Mouse (Mus musculus): ENCODE results near the gene Ptprs.

The Ptprs gene

DNA sequence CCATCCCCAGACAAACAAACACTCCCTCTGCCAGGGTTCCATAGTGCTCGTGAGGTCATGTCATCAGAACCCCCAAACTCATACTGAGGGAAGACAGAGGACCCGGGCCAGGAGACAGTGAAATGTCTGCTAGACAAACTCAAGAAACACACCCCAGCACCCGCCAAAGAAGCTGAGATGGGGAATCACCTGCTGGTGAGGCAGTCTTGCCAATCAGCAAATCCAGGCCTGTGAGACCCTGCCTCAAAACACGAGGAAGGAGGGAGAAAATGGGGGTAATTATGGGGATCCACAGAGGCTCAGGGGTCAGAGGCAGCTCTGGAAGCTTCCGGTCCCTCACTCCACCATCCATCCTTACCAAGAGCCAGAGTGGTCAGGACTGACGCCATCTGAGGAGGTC lies 9.5 kb downstream of the Ptprs start:
- peak; percentile 42 for DNase-seq

DNA sequence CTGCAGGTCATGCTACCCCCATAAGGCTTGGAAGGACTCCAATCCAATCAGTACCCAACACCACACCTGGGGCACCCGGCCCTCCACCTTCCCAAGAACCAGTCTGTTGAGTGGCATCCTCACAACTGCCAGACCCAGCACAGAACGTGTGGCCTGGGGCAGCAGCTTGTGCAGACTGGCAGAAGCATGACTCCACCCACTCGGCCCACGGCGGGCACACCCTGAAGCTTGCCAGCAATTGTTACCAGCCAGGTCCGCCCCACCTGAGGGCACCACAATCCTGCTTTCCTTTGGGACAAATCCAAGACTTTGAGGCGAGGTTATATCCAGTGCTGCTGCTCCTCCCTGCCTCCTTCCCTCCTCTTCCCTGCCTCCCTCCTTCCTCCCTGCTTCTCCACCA lies 11.5 kb downstream of the Ptprs start:
- peak; percentile 72 for DNase-seq

DNA sequence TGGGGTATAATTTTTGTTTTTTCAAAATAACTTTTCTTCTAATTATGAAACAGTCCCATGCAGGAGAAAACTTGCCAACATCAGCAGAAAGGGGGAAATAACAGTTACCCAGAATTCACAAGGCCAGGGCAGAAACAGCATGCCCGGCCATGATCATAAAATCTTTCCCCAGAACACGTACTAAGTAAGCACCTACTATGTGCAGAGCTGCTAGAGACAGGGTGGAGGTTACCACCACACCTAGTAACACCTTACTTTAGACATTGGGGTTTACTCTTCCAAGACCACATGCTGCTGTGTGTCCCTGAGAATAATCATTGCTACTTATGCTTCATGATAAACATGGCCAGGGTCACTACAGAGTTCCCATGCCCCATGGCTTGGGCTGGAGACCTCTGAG lies 11.9 kb downstream of the Ptprs start:
- no peak for DNase-seq

DNA sequence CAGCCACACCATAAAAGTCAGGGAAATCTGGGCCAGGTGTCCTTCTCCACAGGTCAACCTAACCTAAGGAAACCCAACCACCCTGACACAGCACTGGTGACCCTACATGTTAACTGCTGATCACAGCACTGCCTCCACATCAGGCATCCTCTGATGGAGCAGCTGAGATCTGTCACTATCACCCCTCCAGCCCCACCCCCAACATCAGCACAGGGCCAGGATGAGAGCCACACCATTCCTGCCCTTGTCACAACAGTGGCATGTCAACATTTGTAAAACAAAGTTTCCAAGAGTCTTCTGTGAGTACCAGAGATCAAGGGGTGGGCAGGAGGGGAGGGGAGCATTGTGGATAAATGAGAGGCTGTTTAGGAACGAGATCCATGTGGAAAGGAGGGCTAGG lies 12.8 kb downstream of the Ptprs start:
- DNase-seq = no peak

DNA sequence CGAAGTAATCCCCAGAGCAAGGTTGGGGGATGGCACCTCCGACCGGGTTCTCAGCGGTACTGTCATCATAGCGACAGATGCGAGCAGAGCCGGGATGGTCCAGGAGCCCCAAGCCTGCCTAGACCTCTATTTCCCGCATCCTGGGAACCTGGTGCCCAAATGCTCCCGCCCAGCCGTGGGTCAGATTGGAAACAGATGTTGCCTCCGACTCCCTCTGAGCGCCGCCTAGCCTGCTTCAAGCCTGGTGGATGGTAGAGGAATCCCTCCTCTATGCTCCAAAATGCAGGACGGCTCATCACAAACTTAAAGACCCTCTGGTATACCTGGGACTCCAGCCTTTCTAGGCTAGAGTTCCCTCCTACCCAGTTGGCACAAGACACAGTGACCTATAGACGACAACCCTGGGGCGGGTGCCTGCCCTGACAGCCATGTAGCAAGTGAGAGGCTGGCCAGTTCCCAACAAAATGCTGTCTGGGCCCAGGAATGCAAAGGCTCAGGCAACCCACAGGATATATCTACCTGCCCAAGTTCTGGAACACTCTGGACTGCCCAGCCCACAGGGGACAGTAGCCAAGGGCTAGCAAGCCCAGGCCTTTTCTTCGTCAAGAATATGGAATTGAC lies 13.3 kb downstream of the Ptprs start:
- DNase-seq = peak; percentile 65

DNA sequence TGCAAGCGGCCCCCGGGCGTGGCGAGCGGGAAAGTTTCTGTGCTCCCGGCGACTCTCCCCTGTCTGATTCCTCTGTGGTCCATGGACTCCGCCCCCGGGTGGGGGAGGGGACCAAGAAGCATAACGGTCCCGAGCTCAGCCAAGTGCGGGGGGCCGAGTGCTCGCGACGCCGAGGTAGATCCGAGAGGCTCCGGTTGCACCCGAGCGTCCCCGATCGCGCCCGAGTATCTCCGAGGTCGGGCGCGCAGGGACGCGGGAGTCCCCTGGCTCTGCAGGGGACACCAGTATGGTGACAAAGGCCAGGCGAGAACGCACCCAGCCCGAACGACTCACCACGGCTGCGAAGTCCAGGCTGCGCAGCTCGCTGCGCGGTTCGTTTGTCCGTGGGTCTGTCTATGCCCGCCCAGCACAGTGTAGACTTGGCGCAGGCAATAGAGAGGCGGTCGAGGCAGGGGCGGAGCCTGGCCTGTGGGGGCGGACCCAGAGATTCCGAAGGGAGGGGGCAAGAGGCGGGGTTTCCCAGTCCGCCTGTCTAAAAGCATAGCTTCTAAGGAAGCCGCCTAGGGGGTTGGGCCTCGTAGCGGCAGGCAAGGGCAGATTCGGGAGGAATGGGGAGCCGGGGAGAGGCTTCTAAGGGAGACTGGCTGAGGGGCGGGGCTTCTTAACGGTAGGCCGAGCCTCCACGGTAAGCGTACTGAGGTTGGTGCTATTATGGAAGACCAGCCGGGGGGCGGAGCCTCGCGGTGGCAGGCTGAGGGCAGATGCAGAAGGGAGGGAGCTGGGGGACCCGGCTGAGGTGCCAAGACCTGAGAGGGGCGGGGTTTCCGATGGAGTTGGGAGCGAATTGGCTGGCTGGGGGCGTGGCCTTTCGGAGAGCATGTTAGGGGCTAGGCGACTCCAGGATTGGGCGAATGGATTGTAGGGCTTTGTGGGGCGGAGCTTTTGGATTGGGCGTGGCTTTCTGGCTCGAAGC lies 14.2 kb downstream of the Ptprs start:
- DNase-seq = peak; percentile 96

DNA sequence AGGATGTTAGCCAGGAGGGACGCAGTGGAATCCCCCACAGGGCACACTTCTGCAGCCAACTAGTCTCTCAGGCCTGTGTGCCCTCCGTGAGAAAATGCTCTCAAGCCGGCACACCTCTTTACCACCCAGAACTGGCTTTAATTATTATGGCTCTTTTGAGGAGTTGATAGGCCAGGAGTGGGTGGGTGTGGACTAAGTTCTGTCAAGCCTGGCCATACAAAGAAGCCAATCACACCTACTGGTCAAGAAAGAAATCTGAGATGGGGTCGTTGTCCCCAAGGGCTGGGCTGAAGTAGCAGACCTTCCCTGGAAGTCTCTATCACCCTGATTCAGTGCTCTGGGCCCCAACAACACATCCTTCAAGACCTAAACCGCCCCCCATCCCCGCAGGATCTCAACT lies 15.4 kb downstream of the Ptprs start:
- no peak for DNase-seq

DNA sequence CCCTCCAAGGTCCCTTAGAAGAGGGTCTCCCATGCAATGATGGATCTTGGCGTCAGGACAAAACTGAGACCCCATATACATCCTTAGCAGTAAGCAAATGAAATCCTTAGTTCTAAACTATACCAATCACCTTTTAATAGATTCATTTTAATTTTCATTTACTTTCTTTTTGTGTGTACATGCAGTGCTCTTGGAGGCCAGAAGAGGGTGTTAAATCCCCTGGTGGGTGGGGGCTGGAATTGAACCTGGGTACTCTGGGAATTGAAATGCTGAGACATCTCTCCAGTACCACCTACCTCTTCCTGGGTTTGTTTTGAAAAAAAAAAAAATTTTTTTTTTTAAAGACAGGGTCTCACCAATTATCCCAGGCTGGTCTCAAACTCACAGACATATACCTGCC lies 18.8 kb downstream of the Ptprs start:
- no peak for DNase-seq

DNA sequence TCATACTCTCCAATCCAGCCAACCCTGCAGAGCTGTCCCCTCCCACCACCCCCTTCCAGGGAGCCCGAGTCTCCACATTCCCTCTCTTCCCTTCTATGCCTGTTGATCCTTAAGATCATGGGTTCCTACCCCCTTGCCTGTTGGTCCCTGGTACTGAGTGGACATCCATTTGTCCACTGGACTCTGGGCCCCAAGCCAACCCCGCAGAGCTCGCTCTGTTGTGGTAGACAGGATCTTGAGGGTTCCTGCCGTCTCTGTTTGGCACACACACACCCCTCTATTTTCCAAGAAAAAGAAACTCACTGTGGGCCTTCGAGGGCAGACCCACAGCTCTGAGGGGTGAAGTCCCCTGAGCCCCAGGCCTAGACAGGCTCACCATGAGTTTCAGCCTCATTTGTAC lies 19.9 kb downstream of the Ptprs start:
- DNase-seq = peak; percentile 46

DNA sequence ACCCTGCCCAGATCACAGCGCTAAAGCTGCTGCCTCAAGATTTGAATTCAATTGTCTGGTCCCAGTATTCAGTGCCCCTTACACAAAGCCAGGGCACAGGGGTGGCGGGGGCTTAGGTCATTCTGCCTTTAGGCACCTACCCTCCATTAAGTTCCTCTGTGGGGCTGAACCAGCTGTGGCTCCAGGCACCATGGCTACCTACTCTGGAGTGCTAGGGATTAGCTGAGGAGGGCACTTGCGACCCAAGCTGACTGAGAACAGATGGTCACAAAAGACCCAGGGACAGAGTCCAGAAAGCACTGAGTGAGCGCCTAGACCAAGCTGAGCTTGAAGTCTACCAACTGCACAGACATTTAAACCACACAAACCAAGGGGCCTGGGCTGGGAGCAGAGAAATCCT lies 22.6 kb downstream of the Ptprs start:
- DNase-seq = peak; percentile 76

DNA sequence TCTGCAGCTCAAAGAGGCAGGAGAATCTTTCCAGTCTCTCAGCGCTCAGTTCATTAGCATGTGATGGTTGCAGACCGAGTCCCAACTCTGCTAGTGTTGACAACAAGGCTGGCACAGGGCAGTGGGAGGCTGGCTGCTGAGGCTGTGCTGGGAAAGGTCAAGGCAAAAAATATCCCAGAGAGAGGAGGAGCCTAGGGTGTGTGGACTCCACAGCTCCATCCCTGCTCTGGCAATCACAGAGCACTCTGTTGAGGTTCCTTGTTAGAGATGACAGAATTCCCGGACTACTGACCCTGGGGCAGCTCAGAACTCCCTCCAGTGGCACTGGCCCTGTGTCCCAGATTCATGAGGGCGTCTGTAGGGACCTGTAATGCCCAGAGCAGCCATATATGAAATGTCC lies 23.0 kb downstream of the Ptprs start:
- peak; percentile 70 for DNase-seq

DNA sequence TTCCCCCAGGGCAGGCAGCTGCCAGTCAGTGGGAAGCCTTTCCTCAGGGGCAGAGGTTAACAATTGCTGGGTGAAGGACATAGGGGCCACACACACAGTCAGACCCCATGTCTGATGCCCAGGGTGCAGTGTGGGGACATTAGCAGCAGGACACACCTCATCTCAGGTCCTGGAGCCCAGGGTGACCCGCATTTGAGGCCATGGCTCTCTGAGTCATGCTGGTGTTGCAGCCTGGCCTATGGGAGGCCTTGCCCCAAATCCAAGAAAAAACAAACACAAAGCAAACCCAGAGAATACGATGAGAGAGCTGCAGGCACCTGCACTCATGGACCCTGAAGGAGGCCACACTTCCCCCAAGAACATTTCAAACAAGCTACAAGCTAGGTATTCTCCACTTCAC lies 28.6 kb downstream of the Ptprs start:
- no peak for DNase-seq

DNA sequence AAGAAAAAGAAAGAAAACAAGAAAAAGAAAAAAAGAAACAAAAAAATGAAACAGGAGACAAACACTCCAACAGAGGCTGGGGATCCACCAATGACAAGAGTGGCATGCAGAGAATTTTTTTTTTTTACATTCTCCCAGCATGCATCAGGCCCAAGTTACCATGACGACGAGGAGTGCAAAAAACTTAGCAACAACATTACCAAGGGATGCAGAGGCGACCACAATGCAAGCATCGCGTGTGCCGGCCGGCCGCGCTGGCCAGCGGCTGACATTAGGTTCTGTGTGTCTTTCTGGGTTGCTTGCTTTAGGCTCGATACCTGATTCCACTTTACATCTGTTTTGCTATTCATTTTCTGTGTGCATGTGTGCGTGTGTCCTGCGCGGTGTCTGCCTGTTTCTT lies 30.9 kb downstream of the Ptprs start:
- no peak for DNase-seq

DNA sequence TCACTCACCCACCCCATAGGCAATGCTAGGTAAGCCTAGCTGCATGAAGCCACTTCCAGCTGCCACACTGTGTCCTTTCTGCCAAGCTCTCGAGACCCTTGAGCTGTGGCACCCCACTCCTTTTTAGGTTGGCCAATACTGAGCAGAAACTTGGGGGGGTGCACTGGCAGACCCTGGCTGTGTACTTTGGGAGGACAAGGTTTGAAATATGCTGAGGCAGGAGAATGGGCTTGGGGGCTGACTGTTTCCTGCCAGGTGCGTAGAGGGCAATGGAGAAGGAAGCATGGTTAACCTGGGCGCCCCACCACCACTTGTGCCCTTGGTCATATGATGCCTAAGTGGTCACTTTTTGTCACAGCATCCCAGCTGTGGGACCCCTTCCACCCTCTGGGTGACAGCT lies 31.5 kb downstream of the Ptprs start:
- DNase-seq = no peak

DNA sequence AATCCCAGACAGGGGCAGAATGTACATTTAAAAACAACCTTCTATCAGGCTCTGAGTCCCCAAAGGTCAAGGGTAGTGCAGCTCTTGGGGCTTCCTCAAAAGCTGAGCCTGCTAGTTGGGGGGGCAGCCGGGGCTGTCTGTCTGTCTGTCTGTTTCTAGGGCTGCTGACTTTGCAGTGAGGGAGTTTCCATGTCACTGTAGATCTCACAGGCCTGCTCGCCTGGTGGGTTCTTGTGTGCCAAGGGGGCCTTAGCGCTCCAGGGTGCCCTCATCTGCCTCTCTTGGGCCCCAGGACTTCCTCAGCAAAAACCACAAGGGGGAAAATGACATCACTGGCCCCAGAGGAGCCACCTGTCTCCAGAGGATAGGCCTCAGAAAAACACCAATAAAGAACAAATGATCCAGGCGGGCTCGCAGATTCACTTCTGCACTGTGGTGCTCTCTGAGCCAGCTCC lies 32.9 kb downstream of the Ptprs start:
- DNase-seq = no peak

DNA sequence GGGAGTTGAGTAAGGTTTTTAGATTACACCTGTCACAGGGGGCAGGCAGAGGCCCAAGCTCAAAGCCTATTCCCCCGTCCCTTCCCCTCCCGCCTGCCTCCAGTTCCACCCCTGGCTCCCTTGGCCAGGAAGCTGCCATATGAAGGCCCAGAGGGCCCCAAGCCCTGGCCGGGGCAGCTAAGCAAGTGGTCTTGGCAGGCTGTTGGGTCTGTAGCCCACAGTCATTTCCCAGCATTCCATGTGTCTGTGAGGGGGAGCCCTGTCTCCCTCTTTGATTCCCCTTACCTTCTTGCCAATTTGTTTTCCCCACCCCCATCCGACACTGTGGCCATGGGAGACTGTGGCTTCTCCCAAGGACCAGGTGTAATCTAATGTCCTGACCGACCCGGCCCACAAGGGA lies 34.0 kb downstream of the Ptprs start:
- no peak for DNase-seq

DNA sequence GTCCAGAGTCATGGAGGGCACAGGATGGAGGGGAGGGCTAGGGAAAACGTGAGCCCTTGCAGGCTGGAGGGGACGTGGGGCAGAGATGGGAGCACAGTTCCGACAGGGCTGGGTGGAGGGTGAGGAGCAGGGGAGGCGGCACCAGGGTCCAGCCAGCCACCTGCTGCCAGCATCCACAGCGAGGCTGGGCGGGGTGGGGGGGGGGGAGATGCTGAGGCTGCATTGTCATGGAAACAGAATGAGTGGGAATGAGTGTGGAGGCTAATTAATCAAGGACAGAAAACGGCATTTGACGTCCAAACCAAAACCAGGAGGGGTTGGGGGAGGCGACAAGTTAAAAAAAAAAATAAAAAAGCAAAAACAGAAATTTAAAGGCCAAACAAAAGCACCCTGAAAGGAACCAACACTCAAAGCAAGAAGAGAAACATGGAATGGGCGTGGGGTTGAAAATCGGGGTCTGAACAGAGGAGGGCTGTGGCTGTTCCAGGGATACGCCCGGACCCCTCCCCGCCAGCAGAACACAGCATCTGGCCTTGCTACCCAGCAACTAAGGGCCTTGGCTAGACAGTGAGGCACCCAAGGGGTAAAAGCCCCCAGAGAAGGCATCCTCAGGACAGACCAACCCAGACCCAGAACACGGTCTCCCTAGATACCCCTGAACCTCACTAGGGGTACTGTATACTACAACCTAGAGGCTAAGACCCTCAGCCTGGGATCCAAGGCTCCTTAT lies 36.4 kb downstream of the Ptprs start:
- no peak for DNase-seq

DNA sequence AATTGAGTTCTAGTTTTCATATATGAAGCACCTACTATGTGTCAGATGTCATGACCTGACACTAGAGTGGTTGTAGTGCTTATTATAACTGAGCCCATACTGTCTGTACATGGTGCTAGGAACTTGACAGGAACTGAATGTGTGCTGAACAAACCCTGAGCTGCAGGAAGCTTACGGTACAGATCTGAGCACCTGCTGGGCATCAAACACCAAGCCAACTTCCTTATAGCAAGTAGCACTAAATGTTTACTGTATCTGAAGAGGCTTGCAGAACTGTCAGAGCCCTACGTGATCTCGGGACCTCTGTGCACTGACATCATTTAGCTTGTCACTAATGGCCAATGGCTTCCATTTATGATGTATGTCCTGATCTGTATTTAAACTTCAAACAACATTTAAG lies 44.7 kb downstream of the Ptprs start:
- DNase-seq = no peak

DNA sequence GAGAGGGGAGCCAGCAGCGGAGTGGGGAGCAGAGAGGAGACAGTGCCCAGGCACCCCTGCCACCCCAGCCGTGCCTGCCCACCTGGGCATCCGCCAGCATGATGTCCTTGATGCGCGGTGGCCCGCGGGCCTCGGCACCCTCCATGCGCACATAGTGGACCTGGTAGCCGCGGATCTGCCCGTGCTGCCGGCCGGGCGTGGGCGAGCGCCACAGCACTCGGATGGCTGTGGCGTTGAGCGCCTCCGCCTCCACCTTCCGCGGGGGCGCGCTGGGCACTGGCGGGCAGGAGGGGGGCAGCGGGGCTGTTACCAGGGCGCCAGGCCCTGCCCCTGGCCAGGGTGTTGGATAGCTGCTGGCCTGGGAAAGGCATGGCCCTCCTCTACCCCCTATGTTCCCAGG lies 48.4 kb downstream of the Ptprs start:
- DNase-seq = no peak

DNA sequence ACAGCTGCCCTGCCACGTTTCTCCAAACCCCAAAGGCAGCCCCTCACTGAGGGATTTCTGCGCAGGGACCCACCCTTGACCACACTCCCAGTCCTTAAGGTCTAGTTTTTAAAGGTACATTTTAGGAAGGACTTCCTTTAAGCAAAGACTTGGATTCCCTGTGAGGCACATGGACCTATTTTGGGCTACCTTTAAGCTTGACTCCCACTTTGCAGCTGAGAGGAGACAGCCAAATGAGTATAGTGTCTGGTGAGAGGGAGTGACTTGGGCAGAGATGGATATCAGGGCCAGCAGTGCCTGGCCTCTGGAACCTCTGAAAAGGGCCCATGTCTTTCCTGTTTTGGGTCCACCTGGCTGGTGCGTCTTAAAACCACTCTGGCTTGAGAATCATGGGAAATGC lies 50.3 kb downstream of the Ptprs start:
- DNase-seq = no peak

DNA sequence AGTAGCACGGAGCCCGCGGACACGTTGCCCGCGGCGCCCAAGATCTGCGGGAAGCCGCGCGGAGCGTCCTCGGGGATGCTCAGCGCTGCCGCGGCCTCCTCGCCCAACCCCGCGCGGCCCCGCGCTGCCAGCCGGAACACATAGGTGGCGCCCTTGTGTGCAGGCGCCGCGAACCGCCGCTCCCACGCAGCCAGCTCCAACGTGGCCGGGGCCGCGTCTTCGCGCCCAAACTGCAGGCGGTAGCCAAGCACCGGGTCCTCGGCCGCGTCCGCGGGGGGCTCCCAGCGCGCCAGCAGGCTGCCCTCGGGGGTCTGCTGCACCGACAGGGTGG lies 50.7 kb downstream of the Ptprs start:
- DNase-seq = peak; percentile 82

DNA sequence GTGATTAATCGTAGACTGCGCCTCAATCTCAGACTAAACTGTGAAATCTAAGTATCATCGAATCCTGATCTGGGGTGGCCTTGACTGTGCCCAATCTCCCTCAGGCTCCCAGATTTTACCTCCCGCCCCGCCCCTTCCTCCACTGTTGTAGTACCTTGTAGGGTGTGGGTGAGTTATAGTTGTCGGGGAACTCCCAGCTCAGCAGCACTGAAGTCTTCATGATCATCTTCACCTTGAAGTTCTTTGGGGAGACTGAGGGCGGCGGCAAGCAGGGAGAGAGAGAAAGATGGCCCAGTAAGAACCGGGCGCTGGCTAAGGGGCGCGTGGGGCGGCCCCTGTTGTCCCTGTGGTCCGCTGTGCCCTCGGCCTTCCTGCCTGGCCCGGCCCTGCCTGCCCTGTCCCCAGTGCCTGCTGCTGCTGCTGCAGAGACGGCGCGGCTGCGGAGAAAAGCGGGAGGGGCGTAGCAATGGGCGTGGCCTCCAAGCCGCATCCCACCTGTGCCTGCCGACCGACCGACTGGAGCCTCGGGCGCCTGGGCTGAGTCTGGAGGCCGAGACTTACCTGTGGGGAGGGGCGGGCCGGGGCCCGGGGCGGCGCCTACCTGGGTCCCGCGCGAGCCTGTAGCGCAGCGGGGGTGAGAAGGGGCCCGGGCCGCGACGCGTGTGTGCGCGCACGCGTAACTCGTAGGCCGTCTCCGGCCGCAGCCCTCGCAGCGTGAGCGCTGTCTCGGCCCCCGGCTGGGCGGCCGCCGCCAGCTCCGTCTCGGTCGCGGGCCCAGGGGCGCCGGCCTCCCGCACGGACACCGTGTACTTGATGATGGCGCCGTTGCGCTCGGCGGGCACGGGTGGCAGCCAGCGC lies 51.3 kb downstream of the Ptprs start:
- peak; percentile 75 for DNase-seq

DNA sequence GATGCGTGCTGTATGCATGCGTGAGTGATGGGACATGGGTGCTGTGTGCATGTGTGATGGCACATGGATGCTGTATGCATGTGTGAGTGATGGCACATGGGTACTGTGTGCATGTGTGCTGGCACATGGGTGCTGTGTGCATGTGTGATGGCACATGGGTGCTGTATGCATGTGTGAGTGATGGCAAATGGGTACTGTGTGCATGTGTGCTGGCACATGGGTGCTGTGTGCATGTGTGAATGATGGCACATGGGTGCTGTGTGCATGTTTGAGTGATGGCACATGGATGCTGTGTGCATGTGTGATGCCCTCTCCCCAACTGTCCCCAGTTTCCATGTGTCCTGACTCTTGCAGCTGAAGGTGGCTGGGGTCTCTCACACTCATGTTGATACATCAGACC lies 56.3 kb downstream of the Ptprs start:
- no peak for DNase-seq

Data from cerebellum, adult 9-11 months (tissue).